Mouse (Mus musculus): ENCODE data around the gene Strip2. TPM values are rescaled to one million over a fixed set of nuclear protein-coding genes. Genes with fewer than 3 reads are reported as not detected.

Strip2 gene
- total RNA-seq, 2 experiments from 2014 or later = 2.2 to 2.6 TPM

DNA sequence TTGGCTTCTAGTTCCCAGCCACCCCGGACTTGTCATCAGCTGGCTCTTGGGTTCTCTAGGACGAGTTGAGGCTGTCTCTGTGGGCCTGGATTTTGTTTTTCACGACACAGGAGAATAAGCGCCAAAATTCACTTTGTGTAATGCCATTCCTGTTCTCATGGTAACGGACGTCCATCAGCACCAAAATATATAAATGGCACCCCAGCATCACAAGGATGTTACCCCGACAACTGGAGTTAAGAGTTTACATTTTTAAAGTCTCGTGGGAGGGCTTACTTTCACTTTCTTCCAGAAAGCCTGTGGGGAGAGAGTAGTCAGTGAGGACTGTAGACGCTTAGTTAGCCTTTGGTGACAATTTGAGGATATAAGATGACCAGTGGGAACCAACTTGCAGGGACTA lies 85.8 kb downstream of the Strip2 start:
- DNase-seq (ENCODE audit: low spot score in 2 of 2) = no peak

- no peak for DNase-seq (ENCODE audit: low spot score in 2 of 2)
Measured at GRCm38 (mm10) chr6:30005851-30006250, 89.0 kb downstream of the Strip2 start.

DNA sequence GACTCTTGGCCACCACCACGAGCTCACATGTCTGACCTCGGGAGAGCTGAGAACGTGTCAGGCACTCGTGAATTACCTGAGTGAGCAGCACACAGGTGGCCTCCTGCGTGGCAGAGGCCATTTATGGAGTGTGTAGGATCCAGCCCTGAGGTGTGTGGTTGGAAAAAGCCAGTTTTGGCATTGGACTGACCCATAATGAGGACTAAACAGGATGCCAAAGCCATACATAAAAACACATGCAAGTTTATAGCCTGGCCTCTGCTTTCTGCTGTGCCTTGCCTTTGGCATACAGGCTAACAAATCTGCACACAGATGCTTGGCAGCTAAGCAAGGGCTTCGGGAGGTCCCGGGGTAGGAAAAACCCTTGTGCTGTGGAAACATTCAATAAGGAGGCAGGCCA lies 92.4 kb downstream of the Strip2 start:
- DNase-seq (ENCODE audit: low spot score in 2 of 2) = no peak

Small RNA genes within 50 kb of the gene (microRNA-seq; reads per million reads assigned to microRNA genes)
- gene Gm23049 = not detected

Other genes with a start within 250 kb of the Strip2 start
- gene Tspan33, start 222.8 kb upstream of the Strip2 start, total RNA-seq (2021) = 10 to 100 TPM; 10.6 to 16.4 TPM
- gene Smo, start 181.5 kb upstream of the Strip2 start, total RNA-seq (2021) = 10 to 100 TPM; 88.5 to 94.3 TPM
- 100 to 1,000 TPM in 1 of 2 experiments, 10 to 100 TPM in 1; 93.7 to 119 TPM for gene Ahcyl2, start 149.0 kb upstream of the Strip2 start, total RNA-seq (2021)
- gene Nrf1, start 131.0 kb downstream of the Strip2 start, total RNA-seq (2021) = 10 to 100 TPM; 31.3 to 34.2 TPM